Mouse (Mus musculus) layer of hippocampus, postnatal 14 days (tissue): Measurements from ENCODE around the gene 4932414N04Rik. TPM values are rescaled to one million over a fixed set of nuclear protein-coding genes. Genes with fewer than 3 reads are reported as not detected.

ENCODE experiments used
- total RNA-seq, 2 experiments: library from RNA; stranded (reverse); gene quantifications; 2 replicates each; pipeline ENCODE4 v1.2.3; 2021

The 4932414N04Rik gene
- total RNA-seq, 2 experiments from 2014 or later = 0.43 TPM; not detected in 1

Other genes starting within 250 kb of the 4932414N04Rik start
- 10 to 100 TPM; 52.7 to 66.6 TPM for gene Stk39, start 184.2 kb upstream of the 4932414N04Rik start, total RNA-seq
- gene 4933409G03Rik, start 74.1 kb upstream of the 4932414N04Rik start, total RNA-seq = not detected
- gene Cers6, start 205.0 kb downstream of the 4932414N04Rik start, total RNA-seq = 10 to 100 TPM; 76.6 to 81.6 TPM